Mouse (Mus musculus) layer of hippocampus, adult 6 months (tissue): ENCODE measurements around the gene Tmem130. TPM values are rescaled to one million over a fixed set of nuclear protein-coding genes. Genes with fewer than 3 reads are reported as not detected.

ENCODE experiments used
- long read RNA-seq, 2 experiments: library from polyadenylated mRNA; unstranded; transcript quantifications; one replicate each; pipeline ENCODE4 v2.0.0; 2019 to 2020
- polyA plus RNA-seq: library from polyadenylated mRNA; unstranded; fragments of <200 nt; fragmentation: Nextera tagmentation; gene quantifications from 2 replicates; pipeline ENCODE4 v1.2.3, GENCODE M21; 2021

The Tmem130 gene
- 103 and 104 TPM in 2 replicates for polyA plus RNA-seq
- long read RNA-seq, experiment 1, transcript Tmem130-201 (8 exons, 2,805 nt): major isoform, 147 of 205 reads
- long read RNA-seq, experiment 1, partial matches to known transcripts: 48 of 205 reads
- long read RNA-seq, experiment 1, other reads (novel, unspliced or antisense): 10 of 205 reads
- long read RNA-seq, experiment 2, transcript Tmem130-201 (8 exons, 2,805 nt): major isoform, 1,226 of 1,401 reads
- long read RNA-seq, experiment 2, partial matches to known transcripts: 120 of 1,401 reads
- long read RNA-seq, experiment 2, other reads (novel, unspliced or antisense): 55 of 1,401 reads

DNA sequence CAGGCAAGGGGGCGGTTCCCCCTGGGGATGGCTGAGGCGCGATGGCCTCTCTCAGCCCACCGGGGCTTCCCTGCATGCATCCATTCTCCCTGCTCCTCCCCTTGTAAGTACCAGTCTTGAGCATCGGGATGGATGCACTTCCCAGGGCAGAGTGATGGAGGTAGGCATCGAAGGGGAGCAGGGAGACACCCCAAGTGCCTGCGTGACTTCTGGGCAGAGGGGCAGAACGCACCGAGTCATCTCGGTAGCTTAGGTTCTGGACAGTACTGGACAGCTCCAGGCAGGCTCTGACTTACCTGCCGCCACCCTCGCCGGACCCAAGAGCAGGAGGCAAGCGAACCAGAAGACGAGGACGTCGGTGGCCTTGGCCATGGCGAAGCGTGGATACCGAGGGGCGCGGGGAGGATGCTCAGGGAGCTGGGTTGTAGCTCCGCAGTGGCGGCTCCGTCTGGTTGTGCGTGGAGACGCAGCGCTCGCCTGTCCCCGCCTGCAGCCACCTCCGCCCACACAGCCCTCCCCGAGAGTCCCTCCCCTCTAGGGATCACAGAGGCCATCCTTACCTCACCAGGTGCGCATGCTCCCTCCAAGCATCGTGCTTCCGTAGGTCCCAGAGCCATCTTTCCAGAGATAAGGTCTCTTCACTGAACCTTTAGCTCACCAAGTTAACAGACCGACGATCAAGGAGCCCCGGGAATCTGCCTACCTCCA lies at the start of gene Tmem130:
Gene Tmem130 (minus strand): TSS at position 658 of the 708 bp plus-strand sequence.

DNA sequence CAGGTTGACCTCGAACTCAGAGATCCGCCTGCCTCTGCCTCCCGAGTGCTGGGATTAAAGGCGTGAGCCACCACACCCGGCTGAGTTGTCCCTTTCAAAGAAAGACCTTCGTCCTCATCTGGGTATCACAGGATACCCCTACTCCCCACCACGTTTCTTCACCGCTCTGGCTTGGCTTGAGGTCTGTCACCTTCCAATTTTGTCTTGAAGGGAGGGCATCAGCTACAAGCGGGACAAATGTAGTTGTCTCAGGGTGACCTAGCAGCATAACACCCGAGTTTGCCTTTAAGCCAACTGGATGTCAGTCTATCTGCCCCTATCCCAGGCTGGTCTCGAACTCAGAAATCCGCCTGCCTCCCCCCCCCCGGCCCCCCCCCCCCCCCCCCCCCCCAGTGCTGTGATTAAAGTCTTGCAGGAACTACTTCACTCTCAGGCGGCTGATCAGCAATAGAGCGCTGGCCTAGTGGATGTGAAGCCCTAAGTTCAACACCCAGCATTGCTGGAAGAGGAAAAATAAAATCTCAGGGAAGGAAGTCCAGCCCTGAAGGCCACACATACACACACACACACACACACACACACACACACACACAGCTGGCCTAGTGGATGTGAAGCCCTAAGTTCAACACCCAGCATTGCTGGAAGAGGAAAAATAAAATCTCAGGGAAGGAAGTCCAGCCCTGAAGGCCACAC lies 5.6 kb upstream of the Tmem130 start, which contains the start of gene Trrap:
Gene Trrap (plus strand): TSS at position 627 of the 693 bp plus-strand sequence.

Other genes with a start within 250 kb of the Tmem130 start
- gene Nptx2, start 215.9 kb downstream of the Tmem130 start, polyA plus RNA-seq: 2.8 and 3.4 TPM in 2 replicates
- gene Trrap, start 5.9 kb upstream of the Tmem130 start, polyA plus RNA-seq: 18.4 and 20.0 TPM in 2 replicates
- 2.0 and 2.4 TPM in 2 replicates for gene Smurf1, start 204.0 kb upstream of the Tmem130 start, polyA plus RNA-seq